In the genomic region with DNA sequence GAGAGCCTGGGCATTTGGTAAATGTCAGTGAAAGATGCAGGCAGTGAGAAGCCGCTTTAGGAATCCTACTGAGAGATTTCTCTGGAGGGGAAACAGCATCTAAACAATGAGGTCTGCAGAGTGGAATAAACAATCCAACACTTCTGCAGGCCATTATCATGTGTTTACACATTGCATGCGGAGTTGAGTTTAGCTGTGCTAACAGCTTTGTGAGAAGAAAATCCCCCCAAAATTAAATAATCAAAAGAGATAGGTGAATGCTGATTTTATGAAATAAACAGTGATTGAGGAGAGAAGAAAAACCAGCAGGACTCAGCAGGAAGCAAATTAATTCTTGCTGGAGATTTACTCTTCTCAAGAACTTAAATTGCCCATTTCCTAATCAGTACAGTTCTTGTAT, we compare ENCODE assay signal across 15 mouse cellular contexts.
DNase-seq lines count a peak whose midpoint lies in the region; ATAC-seq and TF ChIP-seq lines count a peak whose summit lies in the region.
"Had no signal": no experiment of that assay in that cellular context is flagged by ENCODE, and none has a peak within 500 bp of the region (broad histone marks: within the 10 kb centered on the region; RNA-seq: fewer than 3 reads in every experiment).

No protein-coding gene starts in this region.

- H3K79me2 ChIP-seq in liver, adult 2 months (ENCODE audit: control insufficient read depth, insufficient read depth, low read length) = no peaks in the 10 kb centered on the region

- TF ChIP-seq CTCF in liver, adult 2 months (IDR thresholded peaks at IDR 0.05; ENCODE audit: low read depth, low read length) = no peak
- no peak for TF ChIP-seq CTCF in midbrain, postnatal 0 days (IDR thresholded peaks at IDR 0.05)

- no peaks in the 10 kb centered on the region for H3K4me1 ChIP-seq in liver, adult 2 months (ENCODE audit: control insufficient read depth, insufficient read depth, low read length)
- H3K4me1 ChIP-seq in forebrain, embryonic 13.5 days = peaks cover 41% of the 10 kb centered on the region
- peaks cover 32% of the 10 kb centered on the region for H3K4me1 ChIP-seq in hindbrain, embryonic 14.5 days (replicated peaks; ENCODE audit: control insufficient read depth, insufficient read depth, low read length)
- H3K4me1 ChIP-seq in midbrain, postnatal 0 days (ENCODE audit: insufficient read depth, low read length) = peaks cover 2% of the 10 kb centered on the region; the same call in 1 of the 2 replicates
- H3K4me1 ChIP-seq: heart, embryonic 15.5 days; lung, embryonic 15.5 days had no signal

- no peak overlapping the region for H3K27ac ChIP-seq in liver, adult 2 months (replicated peaks; ENCODE audit: insufficient read depth, low read depth, low read length)
- H3K27ac ChIP-seq in forebrain, embryonic 13.5 days = peak overlapping the region; percentile 78
- H3K27ac ChIP-seq in hindbrain, embryonic 14.5 days = peak overlapping the region; percentile 91
- peak overlapping the region; percentile 74; the same call in 1 of the 2 replicates for H3K27ac ChIP-seq in midbrain, postnatal 0 days (ENCODE audit: low read depth, low read length)
- H3K27ac ChIP-seq: heart, embryonic 15.5 days; lung, embryonic 15.5 days had no signal

- 0 out of 2 replicates have a peak overlapping the region, but pooled peaks have one; percentile 21 for H3K4me2 ChIP-seq in forebrain, embryonic 13.5 days
- peak overlapping the region; percentile 31 for H3K4me2 ChIP-seq in hindbrain, embryonic 14.5 days (replicated peaks)
- no peak overlapping the region for H3K4me2 ChIP-seq in midbrain, postnatal 0 days (ENCODE audit: low read depth, low read length, poor library complexity, severe bottlenecking)
- H3K4me2 ChIP-seq: heart, embryonic 15.5 days; liver, embryonic 11.5 days; lung, embryonic 15.5 days had no signal

- no peaks in the 10 kb centered on the region for H3K27me3 ChIP-seq in liver, adult 2 months (ENCODE audit: control insufficient read depth, insufficient read depth, low read length)
- H3K27me3 ChIP-seq in forebrain, embryonic 13.5 days = no peaks in the 10 kb centered on the region
- no peaks in the 10 kb centered on the region for H3K27me3 ChIP-seq in hindbrain, embryonic 14.5 days (ENCODE audit: control insufficient read depth, insufficient read depth, low read length)
- no peaks in the 10 kb centered on the region for H3K27me3 ChIP-seq in midbrain, postnatal 0 days (ENCODE audit: insufficient read depth, low read length)
- H3K27me3 ChIP-seq: heart, embryonic 15.5 days; lung, embryonic 15.5 days had no signal

- no peak overlapping the region for H3K9ac ChIP-seq in liver, adult 2 months (ENCODE audit: low read depth, low read length)
- H3K9ac ChIP-seq in forebrain, embryonic 13.5 days = no peak overlapping the region
- peak overlapping the region; percentile 42; the same call in 1 of the 2 replicates for H3K9ac ChIP-seq in hindbrain, embryonic 14.5 days
- H3K9ac ChIP-seq in midbrain, postnatal 0 days (replicated peaks; ENCODE audit: low read length, poor library complexity, severe bottlenecking) = no peak overlapping the region
- H3K9ac ChIP-seq: heart, embryonic 15.5 days; lung, embryonic 15.5 days had no signal

- WGBS in liver, adult 2 months = 34% methylated on average over 2 of the region's 2 CpGs
- 0% methylated on average over 2 of the region's 2 CpGs for whole genome bisulfite sequencing in forebrain, embryonic 13.5 days
- 11% methylated on average over 2 of the region's 2 CpGs for WGBS in hindbrain, embryonic 14.5 days
- 5% methylated on average over 2 of the region's 2 CpGs for WGBS in midbrain, postnatal 0 days

- no peaks in the 10 kb centered on the region for H3K36me3 ChIP-seq in liver, adult 2 months (ENCODE audit: control insufficient read depth, insufficient read depth, low read length)
- H3K36me3 ChIP-seq in forebrain, embryonic 13.5 days (ENCODE audit: poor library complexity, severe bottlenecking) = no peaks in the 10 kb centered on the region
- H3K36me3 ChIP-seq in hindbrain, embryonic 14.5 days (replicated peaks; ENCODE audit: control insufficient read depth, insufficient read depth) = no peaks in the 10 kb centered on the region
- H3K36me3 ChIP-seq in midbrain, postnatal 0 days (ENCODE audit: insufficient read depth, low read length) = no peaks in the 10 kb centered on the region
- H3K36me3 ChIP-seq: heart, embryonic 15.5 days; lung, embryonic 15.5 days had no signal

- no peak overlapping the region for H3K4me3 ChIP-seq in liver, adult 2 months (ENCODE audit: insufficient read depth, low read depth, low read length)
- no peak overlapping the region for H3K4me3 ChIP-seq in forebrain, embryonic 13.5 days
- H3K4me3 ChIP-seq in hindbrain, embryonic 14.5 days (replicated peaks; ENCODE audit: low read length) = no peak overlapping the region
- no peak overlapping the region for H3K4me3 ChIP-seq in midbrain, postnatal 0 days (ENCODE audit: low read depth, low read length)
- H3K4me3 ChIP-seq: erythroblast, embryonic 14.5 days; heart, embryonic 15.5 days; lung, embryonic 15.5 days had no signal

- no peak for TF ChIP-seq POLR2A in liver, adult 2 months (IDR thresholded peaks at IDR 0.05; ENCODE audit: extremely low read depth, insufficient read depth, low read length)

- DNase-seq in liver, adult 2 months (ENCODE audit: extremely low read depth, low read depth, low spot score) = peak; percentile 7
- no peak for DNase-seq in liver
- no peak for DNase-seq in hindbrain, embryonic 14.5 days (ENCODE audit: low spot score)
- DNase-seq in midbrain, postnatal 0 days (ENCODE audit: low spot score) = no peak
- no peak for DNase-seq in adrenal gland, adult (ENCODE audit: inconsistent age in 2 of 2, low spot score in 1 of 2)
- DNase-seq in layer of hippocampus, adult 9-10 months (ENCODE audit: low spot score) = no peak
- no peak for DNase-seq in cerebellum, adult 9-11 months
- DNase-seq: B cell, adult 2 months; thymus, adult 18-20 months had no signal

- peaks cover 9% of the 10 kb centered on the region; the same call in 1 of the 2 replicates for H3K9me3 ChIP-seq in forebrain, embryonic 13.5 days (replicated peaks)
- no peaks in the 10 kb centered on the region; the same call in 1 of the 2 replicates for H3K9me3 ChIP-seq in hindbrain, embryonic 14.5 days (ENCODE audit: control insufficient read depth, low read length)
- no peaks in the 10 kb centered on the region for H3K9me3 ChIP-seq in midbrain, postnatal 0 days (ENCODE audit: low read length)
- H3K9me3 ChIP-seq: heart, embryonic 15.5 days; lung, embryonic 15.5 days had no signal

- ATAC-seq in forebrain, embryonic 13.5 days = no peak
- no peak for ATAC-seq in hindbrain, embryonic 14.5 days (ENCODE audit: low FRiP score)
- ATAC-seq in midbrain, postnatal 0 days (ENCODE audit: low FRiP score) = no peak
- ATAC-seq: Patski had no signal
